Mouse (Mus musculus) heart, adult 2 months (tissue): ENCODE results near the gene Sec61g. TPM values are rescaled to one million over a fixed set of nuclear protein-coding genes. Genes with fewer than 3 reads are reported as not detected.

Experiments used
- DNase-seq, 2 experiments: peaks; one replicate each; pipeline ENCODE4 v3.0.0; 2021
- H3K27ac ChIP-seq: fragments of 200-600 bp; 2 replicates; pipeline ENCODE4 v1.8.1; 2022
- H3K27me3 ChIP-seq: fragments of 200-500 bp; 2 replicates; pipeline ENCODE4 v1.6.1; 2012; ENCODE audit warnings: mild to moderate bottlenecking, low read length, inconsistent platforms, mixed read lengths; ENCODE audit not compliant: control insufficient read depth, insufficient read depth
- H3K36me3 ChIP-seq: fragments of 200-500 bp; 2 replicates; pipeline ENCODE4 v1.6.1; 2012; ENCODE audit warnings: low read length, inconsistent platforms; ENCODE audit not compliant: control insufficient read depth, insufficient read depth
- H3K4me1 ChIP-seq: fragments of 200-500 bp; 2 replicates; pipeline ENCODE4 v1.6.1; 2011; ENCODE audit warnings: low read length; ENCODE audit not compliant: control insufficient read depth, insufficient read depth
- H3K4me3 ChIP-seq: fragments of 200-600 bp; 2 replicates; pipeline ENCODE4 v1.8.1; 2022
- H3K79me2 ChIP-seq: fragments of 200-500 bp; replicated peaks from 2 replicates; pipeline ENCODE4 v1.6.1; 2012; ENCODE audit warnings: mild to moderate bottlenecking, inconsistent platforms, low read length, moderate library complexity, mixed read lengths; ENCODE audit not compliant: control insufficient read depth, insufficient read depth
- H3K9ac ChIP-seq: fragments of 200-500 bp; 2 replicates; pipeline ENCODE4 v1.6.1; 2012; ENCODE audit warnings: low read depth, mild to moderate bottlenecking, control low read depth, inconsistent platforms, low read length, mixed read lengths
- CTCF ChIP-seq: fragments of 200-600 bp; IDR thresholded peaks from 2 replicates; pipeline ENCODE4 v1.8.1; 2022; ENCODE audit warnings: antibody characterized with exemption, mild to moderate bottlenecking, moderate library complexity
- EP300 ChIP-seq: fragments of 200-500 bp; IDR thresholded peaks from 2 replicates; pipeline ENCODE4 v1.6.1; 2011; ENCODE audit warnings: low read depth, low read length, control low read depth; ENCODE audit not compliant: insufficient read depth
- POLR2A ChIP-seq: fragments of 200-500 bp; IDR thresholded peaks from 2 replicates; pipeline ENCODE4 v1.6.1; 2011; ENCODE audit warnings: mild to moderate bottlenecking, low read depth, low read length, control low read depth; ENCODE audit not compliant: insufficient read depth
- WGBS: fragments of 180-500 bp; shearing (Covaris S2); methylation state at CpG from one replicate; pipeline ENCODE4 v1.1.7; 2018; 5-methylcytosine and 5-hydroxymethylcytosine counted together
- intact Hi-C: fragments of 180-260 bp; cut with DNase I; formaldehyde crosslinking; loops from one replicate; pipeline ENCODE4 v1.15.1; 2025
- long read RNA-seq: library from polyadenylated mRNA; stranded (forward); transcript quantifications from one replicate; pipeline ENCODE4 v2.0.0, GENCODE M21; 2021
- polyA plus RNA-seq: library from polyadenylated mRNA; depleted of rRNA; stranded (reverse); fragments of >200 nt; gene quantifications from 2 replicates; pipeline ENCODE4 v1.2.3, GENCODE M21; 2012; rRNA removed
- total RNA-seq, 2 experiments: library from RNA; stranded (reverse); gene quantifications; 2 replicates each; pipeline ENCODE4 v1.2.3; 2021

The Sec61g gene
- total RNA-seq = 1 to 10 TPM; 2.6 to 4.0 TPM
- 17.5 and 18.0 TPM in 2 replicates for polyA plus RNA-seq
- long read RNA-seq, transcript Sec61g-207 (4 exons, 779 nt) = minor isoform, 7 of 142 reads
- long read RNA-seq, transcript Sec61g-203 (4 exons, 1,862 nt) = major isoform, 128 of 142 reads
- long read RNA-seq, partial matches to known transcripts = 0 of 142 reads
- long read RNA-seq, other reads (novel, unspliced or antisense) = 0 of 142 reads

- Histone ChIP-seq H3K79me2 (no peaks in the 10 kb centered on the region; the same call in 1 of the 2 replicates), H3K4me3 (peak within 1 kb of the TSS; percentile 77), H3K27me3 (no peaks in the 10 kb centered on the region), H3K36me3 (peaks cover 17% of the 10 kb centered on the region), H3K9ac (peak within 1 kb of the TSS; percentile 94), H3K27ac (peak within 1 kb of the TSS; percentile 96), H3K4me1 (peaks cover 1% of the 10 kb centered on the region)
- intact Hi-C loops = loop anchor here (5.0 kb wide), 1 partner anchor 444 kb away; the partner anchor contains the start of gene Fbxo48
- WGBS = under 1% methylated on average over 35 of the region's 35 CpGs
- peak; percentile 94 for DNase-seq
- TF ChIP-seq CTCF (no peak), EP300 (no peak), POLR2A (peak; percentile 97)
These were observed at the start of gene Sec61g for GRCm38 (mm10) chr11:16508052-16508654. Sec61g (minus strand) TSS chr11:16508484.

- Histone ChIP-seq H3K4me1 (no peaks in the 10 kb centered on the region), H3K27me3 (no peaks in the 10 kb centered on the region), H3K9ac (no peak overlapping the region), H3K36me3 (no peaks in the 10 kb centered on the region), H3K4me3 (no peak overlapping the region), H3K27ac (no peak overlapping the region), H3K79me2 (no peaks in the 10 kb centered on the region)
- WGBS = 50% methylated on average over 5 of the region's 5 CpGs
- intact Hi-C loops = no loop called here
- peak; percentile 35 to 53 for DNase-seq
- TF ChIP-seq CTCF (no peak), EP300 (no peak), POLR2A (no peak)
These were observed 38.3 kb upstream of the Sec61g start for GRCm38 (mm10) chr11:16546421-16547163.

GRCm38 (mm10) chr11:16537379-16537778 lies 29.1 kb upstream of the Sec61g start:
- Histone ChIP-seq H3K4me3 (no peak overlapping the region), H3K27ac (no peak overlapping the region), H3K27me3 (no peaks in the 10 kb centered on the region), H3K9ac (no peak overlapping the region), H3K36me3 (no peaks in the 10 kb centered on the region), H3K79me2 (no peaks in the 10 kb centered on the region), H3K4me1 (no peaks in the 10 kb centered on the region)
- intact Hi-C loops = no loop called here
- no peak for DNase-seq
- TF ChIP-seq EP300 (no peak), CTCF (no peak), POLR2A (no peak)
- WGBS = 70% methylated on average over 1 of the region's 1 CpGs

- Histone ChIP-seq H3K4me1 (no peaks in the 10 kb centered on the region), H3K79me2 (no peaks in the 10 kb centered on the region), H3K4me3 (no peak overlapping the region), H3K36me3 (no peaks in the 10 kb centered on the region), H3K9ac (no peak overlapping the region), H3K27ac (no peak overlapping the region), H3K27me3 (no peaks in the 10 kb centered on the region)
- no peak for TF ChIP-seq POLR2A
- no peak for TF ChIP-seq CTCF
- no peak for TF ChIP-seq EP300
- DNase-seq = no peak
- intact Hi-C loops = no loop called here
- 76% methylated on average over 5 of the region's 5 CpGs for WGBS
These were observed 26.6 kb upstream of the Sec61g start for GRCm38 (mm10) chr11:16534582-16535553.

- WGBS = 22% methylated on average over 5 of the region's 5 CpGs
- DNase-seq = no peak
- no peaks in the 10 kb centered on the region for H3K27me3 ChIP-seq
- no peak overlapping the region for H3K27ac ChIP-seq
- H3K9ac ChIP-seq = no peak overlapping the region
- no peak for TF ChIP-seq EP300
- peak; percentile 48 for TF ChIP-seq CTCF
- no peak for TF ChIP-seq POLR2A
- intact Hi-C loops = no loop called here
- no peaks in the 10 kb centered on the region for H3K4me1 ChIP-seq
- no peaks in the 10 kb centered on the region for H3K36me3 ChIP-seq
- no peak overlapping the region for H3K4me3 ChIP-seq
- no peaks in the 10 kb centered on the region for H3K79me2 ChIP-seq
These were observed 24.6 kb upstream of the Sec61g start for GRCm38 (mm10) chr11:16532877-16533276.
